Mouse (Mus musculus) liver, postnatal 0 days (tissue): ENCODE measurements at regions not wholly inside any gene's neighbourhood (a gene's known extent, or its start where the extent isn't known, plus 50 kb on each side); places are given as distances from the start of the nearest gene placed in this dataset.

ENCODE experiments used
- CTCF ChIP-seq: sonication (generic); IDR thresholded peaks from 2 replicates; pipeline ENCODE4 v1.5.1; 2016; ENCODE audit warnings: antibody characterized with exemption, low read depth
- EP300 ChIP-seq: IDR thresholded peaks from 2 replicates; pipeline ENCODE4 v1.6.1; 2016; ENCODE audit warnings: antibody characterized with exemption, low read depth, mild to moderate bottlenecking

- TF ChIP-seq CTCF: no peak
- TF ChIP-seq EP300: no peak
Observed at GRCm38 (mm10) chr1:71822123-71822522, 169.1 kb upstream of the Fn1 start.
